Mouse (Mus musculus) bone marrow macrophage, adult 2 months (primary cell): ENCODE data around the gene Cycs. TPM values are rescaled to one million over a fixed set of nuclear protein-coding genes. Genes with fewer than 3 reads are reported as not detected.

Source experiments
- H3K27ac ChIP-seq: 2 replicates; pipeline ENCODE4 v1.5.1; 2012; ENCODE audit warnings: low read depth, low read length; ENCODE audit not compliant: insufficient read depth
- H3K4me1 ChIP-seq: 2 replicates; pipeline ENCODE4 v1.6.1; 2012; ENCODE audit warnings: low read length; ENCODE audit not compliant: control insufficient read depth, insufficient read depth
- H3K4me3 ChIP-seq: 2 replicates; pipeline ENCODE4 v1.5.1; 2012; ENCODE audit warnings: mild to moderate bottlenecking, low read length, moderate library complexity; ENCODE audit not compliant: insufficient read depth
- CTCF ChIP-seq: IDR thresholded peaks from 2 replicates; pipeline ENCODE4 v1.5.1; 2012; ENCODE audit warnings: low read depth, mild to moderate bottlenecking, low read length, moderate library complexity
- POLR2A ChIP-seq: IDR thresholded peaks from 2 replicates; pipeline ENCODE4 v1.6.1; 2012; ENCODE audit warnings: mild to moderate bottlenecking, low read depth, low read length, borderline replicate concordance
- polyA plus RNA-seq: library from polyadenylated mRNA; stranded (reverse); fragments of >200 nt; gene quantifications from 2 replicates; pipeline ENCODE4 v1.2.4, GENCODE M21; 2012; ENCODE audit not compliant: missing spikeins, insufficient read depth, insufficient read length

The Cycs gene
- polyA plus RNA-seq, 1 experiment = 6.7 TPM

GRCm38 (mm10) chr6:50549051-50549450 lies 17.3 kb downstream of the Cycs start:
- Histone ChIP-seq H3K4me3 (no peak overlapping the region), H3K27ac (no peak overlapping the region), H3K4me1 (peaks cover 14% of the 10 kb centered on the region)
- TF ChIP-seq CTCF = no peak
- no peak for TF ChIP-seq POLR2A

DNA sequence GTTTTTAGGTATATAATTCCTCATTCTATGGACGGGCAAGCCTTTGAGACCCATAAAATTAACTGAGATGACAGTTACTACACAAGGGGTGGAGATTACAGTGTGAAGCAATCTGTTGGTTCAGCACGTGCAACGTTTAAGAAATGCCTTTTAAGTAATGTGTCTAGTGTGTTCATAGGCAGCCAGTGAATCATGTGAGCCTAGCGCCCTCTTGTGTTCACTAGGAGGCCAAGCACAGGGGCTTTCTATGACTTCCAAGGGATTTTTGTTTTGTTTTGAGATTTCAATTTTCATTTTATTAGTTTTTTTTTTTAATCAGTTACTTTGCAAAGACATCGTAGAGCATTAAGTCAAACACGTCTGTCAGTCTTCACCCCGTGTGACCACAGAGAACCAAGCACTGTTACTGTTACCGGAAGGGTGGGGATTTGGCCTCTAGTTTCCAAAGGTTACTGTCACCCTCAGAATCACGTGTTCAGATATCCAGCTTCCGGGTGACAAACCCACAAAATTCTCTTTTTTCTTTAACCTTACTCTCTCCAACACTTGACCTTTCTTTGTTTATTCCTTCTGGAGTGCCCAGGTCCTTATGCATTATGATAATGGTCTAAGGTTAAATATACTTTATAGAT lies 20.8 kb downstream of the Cycs start:
- H3K4me3 ChIP-seq = no peak overlapping the region
- TF ChIP-seq POLR2A (no peak), CTCF (peak; percentile 62)
- peaks cover 17% of the 10 kb centered on the region for H3K4me1 ChIP-seq
- peak overlapping the region; percentile 36 for H3K27ac ChIP-seq

DNA sequence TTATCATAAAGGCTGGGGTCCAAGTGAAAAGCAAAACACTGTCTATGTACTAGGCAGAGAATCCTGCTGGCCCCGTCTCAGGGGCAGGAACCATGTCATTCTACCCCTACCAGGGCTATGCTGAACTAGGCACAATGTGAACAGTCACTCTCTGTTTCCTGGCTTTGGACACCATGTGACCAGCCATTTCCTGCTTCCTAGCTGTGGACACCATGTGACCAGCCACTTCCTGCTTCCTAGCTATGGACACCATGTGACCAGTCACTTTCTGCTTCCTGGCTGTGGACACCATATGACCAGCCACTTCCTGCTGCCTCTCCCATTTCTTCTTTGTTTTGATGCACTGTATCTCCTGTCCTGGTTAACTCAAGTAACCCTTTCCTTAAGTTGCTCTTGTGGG lies 23.8 kb downstream of the Cycs start:
- H3K27ac ChIP-seq = 0 out of 2 replicates have a peak overlapping the region, but pooled peaks have one; percentile 12
- H3K4me1 ChIP-seq = peaks cover 14% of the 10 kb centered on the region
- H3K4me3 ChIP-seq = no peak overlapping the region
- TF ChIP-seq CTCF = no peak
- no peak for TF ChIP-seq POLR2A

DNA sequence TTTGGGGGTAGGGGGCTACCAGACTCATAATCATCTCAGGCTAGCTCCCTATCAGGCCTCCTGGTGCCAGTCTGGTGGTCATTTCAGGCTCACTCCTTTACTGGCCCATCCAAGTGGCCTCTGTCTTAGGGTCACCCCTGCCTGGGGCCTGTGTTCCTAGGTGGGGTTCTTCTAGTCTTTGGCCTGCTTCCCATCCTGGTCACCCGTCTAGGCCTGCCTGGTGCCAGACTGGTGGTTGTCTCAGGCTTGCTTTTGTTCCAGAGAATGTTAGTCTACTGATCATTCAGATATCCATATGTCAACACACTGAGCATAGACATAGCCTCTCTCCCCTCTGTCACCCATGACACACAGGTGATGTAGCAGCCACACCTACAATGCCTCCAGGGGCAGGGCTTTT lies 26.7 kb downstream of the Cycs start:
- TF ChIP-seq POLR2A (no peak), CTCF (no peak)
- H3K27ac ChIP-seq = no peak overlapping the region

GRCm38 (mm10) chr6:50536461-50536892 lies 29.9 kb downstream of the Cycs start:
- H3K4me1 ChIP-seq = peaks cover 5% of the 10 kb centered on the region
- peak; percentile 69 for TF ChIP-seq CTCF
- no peak for TF ChIP-seq POLR2A
- H3K4me3 ChIP-seq = 0 out of 2 replicates have a peak overlapping the region, but pooled peaks have one; percentile 3
- H3K27ac ChIP-seq = peak overlapping the region; percentile 38

More for the DNA sequence above, 26.7 kb downstream of the Cycs start:
- Histone ChIP-seq H3K4me1 (peaks cover 8% of the 10 kb centered on the region), H3K4me3 (no peak overlapping the region)

DNA sequence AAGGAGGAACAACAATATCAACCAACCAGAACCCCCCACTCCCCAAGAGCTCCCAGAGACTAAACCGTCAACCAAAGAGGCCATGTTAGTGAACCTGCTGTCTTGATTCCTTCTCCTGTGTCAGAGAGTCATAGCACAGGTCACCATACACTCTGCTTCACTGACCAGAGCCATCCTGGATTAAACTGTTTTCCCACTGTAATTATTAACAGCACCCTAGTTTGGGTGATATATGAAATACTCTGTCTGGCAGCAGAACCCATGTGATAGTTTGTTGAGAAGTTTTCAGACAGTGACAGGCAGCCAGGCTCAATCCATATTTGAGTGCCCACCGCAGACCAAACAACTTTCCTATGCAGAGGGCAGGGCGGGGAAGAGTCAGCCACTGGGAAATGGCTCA lies 31.0 kb downstream of the Cycs start:
- no peak for TF ChIP-seq CTCF
- no peak for TF ChIP-seq POLR2A
- no peak overlapping the region for H3K27ac ChIP-seq
- peaks cover 5% of the 10 kb centered on the region for H3K4me1 ChIP-seq
- no peak overlapping the region for H3K4me3 ChIP-seq

DNA sequence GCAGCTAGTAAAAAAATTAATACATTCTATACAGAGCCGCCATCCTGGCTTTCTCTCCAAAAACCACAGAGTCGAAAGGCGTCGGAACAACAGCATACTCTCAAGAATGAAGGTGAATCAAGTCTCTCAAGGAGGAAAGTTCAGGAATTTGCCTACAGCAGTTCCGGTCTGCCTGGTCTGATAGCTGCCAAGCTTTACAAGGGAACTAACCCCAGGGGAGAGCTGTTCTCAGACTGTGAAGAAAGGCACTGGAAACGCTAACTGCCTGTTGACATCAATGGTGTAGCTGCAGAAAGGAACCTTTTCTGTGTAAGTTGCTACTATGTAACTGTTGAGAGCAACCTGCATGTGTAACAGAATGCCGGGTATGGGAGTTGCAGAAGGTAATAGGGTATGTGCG lies 34.4 kb downstream of the Cycs start:
- Histone ChIP-seq H3K4me1 (peaks cover 6% of the 10 kb centered on the region), H3K27ac (no peak overlapping the region), H3K4me3 (no peak overlapping the region)
- TF ChIP-seq POLR2A = no peak
- no peak for TF ChIP-seq CTCF

GRCm38 (mm10) chr6:50531003-50531402 lies 35.3 kb downstream of the Cycs start:
- Histone ChIP-seq H3K4me3 (no peak overlapping the region), H3K4me1 (peaks cover 6% of the 10 kb centered on the region), H3K27ac (no peak overlapping the region)
- TF ChIP-seq POLR2A (no peak), CTCF (no peak)

DNA sequence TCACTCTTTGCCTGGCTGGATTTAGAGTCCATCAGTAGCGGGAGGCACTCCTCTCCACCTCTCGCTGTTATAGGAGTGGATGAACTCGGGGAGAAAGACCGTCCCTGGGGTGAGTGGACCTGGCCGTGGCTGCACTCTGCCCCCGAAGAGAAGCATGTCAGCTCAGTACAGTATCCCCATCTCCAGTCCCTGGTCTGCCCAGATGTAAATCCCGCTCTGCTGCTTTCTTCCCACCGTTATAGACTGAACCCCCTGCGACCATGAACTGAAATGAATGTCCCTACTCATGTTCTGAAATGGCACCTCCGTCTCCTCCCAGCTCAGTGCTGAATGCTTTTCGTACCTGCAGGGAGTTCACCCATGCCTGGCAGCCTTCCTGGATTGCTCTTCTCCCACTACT lies 37.1 kb downstream of the Cycs start:
- H3K4me1 ChIP-seq = 0 out of 2 replicates have a peak, but pooled peaks cover 3% of the 10 kb centered on the region
- H3K4me3 ChIP-seq = no peak overlapping the region
- H3K27ac ChIP-seq = no peak overlapping the region
- no peak for TF ChIP-seq POLR2A
- no peak for TF ChIP-seq CTCF

DNA sequence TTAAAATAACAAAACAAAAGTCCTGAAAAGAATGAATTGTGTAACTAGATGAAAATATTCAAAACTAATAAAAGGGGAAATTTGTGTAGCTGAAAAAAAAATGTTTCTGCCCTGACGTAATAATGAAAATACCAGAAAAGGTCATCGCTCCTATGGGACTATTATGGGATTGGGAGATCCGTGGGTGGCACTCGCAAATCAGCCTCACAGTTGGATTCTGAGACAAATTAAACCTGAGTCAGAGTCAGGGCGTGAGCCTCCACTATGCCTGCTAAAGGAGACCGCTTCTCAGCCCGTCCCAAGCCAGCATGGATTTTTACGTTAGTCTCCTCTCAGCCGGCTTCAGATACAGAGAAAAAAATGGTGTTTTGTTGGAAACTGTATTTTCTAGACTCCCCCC lies 38.9 kb downstream of the Cycs start:
- H3K4me3 ChIP-seq = no peak overlapping the region
- TF ChIP-seq POLR2A (no peak), CTCF (no peak)
- H3K27ac ChIP-seq = no peak overlapping the region
- 0 out of 2 replicates have a peak, but pooled peaks cover 3% of the 10 kb centered on the region for H3K4me1 ChIP-seq
